Mouse (Mus musculus): ENCODE measurements around the gene Ccdc69. TPM values are rescaled to one million over a fixed set of nuclear protein-coding genes. Genes with fewer than 3 reads are reported as not detected.

Gene Ccdc69
- polyA plus RNA-seq (2012; rRNA removed): 0.29 and 0.81 TPM in 2 replicates

DNA sequence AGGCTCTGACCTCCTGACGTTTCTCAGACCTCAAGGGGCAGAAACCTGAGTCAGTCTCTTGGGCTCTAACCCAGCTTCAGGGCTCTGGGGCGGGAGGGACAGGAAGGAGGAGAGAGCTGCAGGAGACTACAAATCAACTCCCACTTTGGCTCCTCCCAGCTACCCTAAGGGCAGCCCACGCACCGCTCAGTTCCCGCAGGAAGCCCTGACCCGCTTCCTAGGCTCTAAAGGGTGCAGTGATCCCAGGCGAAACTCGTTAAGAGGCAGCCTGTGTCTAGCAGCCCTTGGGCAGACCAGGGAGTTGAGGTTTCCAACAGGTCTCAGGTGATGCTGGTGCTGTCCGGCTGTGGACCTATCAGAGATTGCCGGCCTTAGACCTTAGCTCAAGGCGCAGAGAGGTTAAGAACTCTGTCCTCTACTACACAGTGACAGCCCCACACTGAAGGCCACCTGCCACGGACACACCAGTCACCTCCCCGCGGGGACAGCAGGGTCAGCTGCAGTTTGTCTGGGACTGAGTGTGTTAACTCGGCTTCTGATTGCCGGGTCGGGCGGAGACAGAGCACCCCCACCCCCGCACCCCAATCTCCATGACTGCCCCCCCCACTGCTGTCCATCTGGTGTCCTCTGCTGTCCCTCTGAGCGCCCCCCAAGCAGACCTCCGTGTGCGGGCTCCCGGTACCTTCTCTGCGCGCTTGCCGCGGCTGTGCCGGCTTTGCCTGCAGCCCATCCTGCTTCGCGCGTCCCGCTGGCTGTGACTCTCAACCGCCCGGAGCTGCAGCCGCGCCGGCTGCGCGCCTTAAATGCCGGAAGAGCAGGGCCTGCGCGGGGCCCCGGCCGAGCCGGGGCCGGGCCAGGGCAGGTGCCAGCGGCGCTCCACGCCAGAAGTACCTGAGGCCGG is at the start of gene Ccdc69:
TSS of gene Ccdc69 (minus strand) at position 801 of the 901 bp plus-strand sequence.

GRCm38 (mm10) chr11:55097463-55098188 is 19.7 kb upstream of the Ccdc69 start, which contains the start of gene Gm2a:
TSS of gene Gm2a (plus strand) at chr11:55098115.

DNA sequence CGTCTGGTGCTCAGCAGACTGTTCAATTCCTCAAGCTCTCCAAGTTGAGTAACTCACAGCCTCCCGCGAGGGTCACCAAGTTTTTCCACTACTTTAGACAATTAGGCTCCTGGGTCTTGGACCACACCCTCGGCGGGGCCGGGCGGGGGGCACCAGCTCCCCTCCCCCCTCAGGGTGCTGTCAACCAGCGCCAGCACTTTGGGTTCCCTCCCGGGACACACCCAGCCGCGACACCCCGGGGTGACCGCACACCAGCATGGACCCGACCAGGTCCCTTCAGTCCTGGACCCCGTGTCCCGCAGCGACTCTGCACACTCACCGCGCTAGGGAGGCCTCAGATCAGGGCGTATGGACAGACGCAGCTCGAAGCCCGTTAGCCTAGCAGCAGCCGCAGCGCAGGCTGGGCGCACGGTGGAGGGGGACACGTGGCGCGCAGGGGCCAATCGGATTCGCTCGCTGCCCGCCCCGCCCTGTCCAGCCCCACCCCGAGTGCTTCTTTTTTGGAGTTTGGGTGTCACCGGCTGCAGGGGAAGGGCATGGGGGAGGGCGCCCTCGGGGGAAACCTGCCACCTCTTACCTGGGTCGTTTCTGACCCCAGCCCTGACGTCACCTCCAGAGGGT is 44.8 kb downstream of the Ccdc69 start, which contains the start of gene Anxa6:
TSS of gene Anxa6 (minus strand) at position 406 of the 621 bp plus-strand sequence.

Other genes with a start within 250 kb of the Ccdc69 start
- 10.3 and 11.0 TPM in 2 replicates for gene Lyrm7, start 217.2 kb downstream of the Ccdc69 start, polyA plus RNA-seq (2012; rRNA removed)
- gene Hint1, start 211.7 kb downstream of the Ccdc69 start, polyA plus RNA-seq (2012; rRNA removed): 803 and 913 TPM in 2 replicates
- gene Gpx3, start 175.7 kb downstream of the Ccdc69 start, polyA plus RNA-seq (2012; rRNA removed): 7.8 and 11.7 TPM in 2 replicates
- gene Tnip1, start 115.2 kb downstream of the Ccdc69 start, polyA plus RNA-seq (2012; rRNA removed): 12.7 and 17.1 TPM in 2 replicates
- gene Anxa6, start 44.7 kb downstream of the Ccdc69 start, polyA plus RNA-seq (2012; rRNA removed): 40.9 and 90.3 TPM in 2 replicates
- 7.7 and 10.1 TPM in 2 replicates for gene Gm2a, start 20.0 kb upstream of the Ccdc69 start, polyA plus RNA-seq (2012; rRNA removed)
- gene Slc36a3, start 73.6 kb upstream of the Ccdc69 start, polyA plus RNA-seq (2012; rRNA removed): not detected in 2 replicates
- gene Slc36a2, start 106.9 kb upstream of the Ccdc69 start, polyA plus RNA-seq (2012; rRNA removed): 0.60 and 0.63 TPM in 2 replicates
- 13.5 and 16.2 TPM in 2 replicates for gene Slc36a1, start 126.2 kb upstream of the Ccdc69 start, polyA plus RNA-seq (2012; rRNA removed)

All from central nervous system, embryonic 14 days (tissue).